Mouse (Mus musculus) thymus, postnatal 0 days (tissue): ENCODE measurements around the gene Prkn. TPM values are rescaled to one million over a fixed set of nuclear protein-coding genes. Genes with fewer than 3 reads are reported as not detected.

Experiments
- DNase-seq: peaks from one replicate; pipeline ENCODE4 v3.0.0-alpha.2; 2015; ENCODE audit warnings: low spot score
- polyA plus RNA-seq: library from polyadenylated mRNA; unstranded; fragments of >200 nt; fragmentation: Nextera tagmentation; extraction: Ambion mirVana; gene quantifications from 2 replicates; pipeline ENCODE4 v1.2.1, GENCODE M21; 2015

Prkn gene
- polyA plus RNA-seq, 1 experiment from 2014 or later: 2.1 TPM

DNA sequence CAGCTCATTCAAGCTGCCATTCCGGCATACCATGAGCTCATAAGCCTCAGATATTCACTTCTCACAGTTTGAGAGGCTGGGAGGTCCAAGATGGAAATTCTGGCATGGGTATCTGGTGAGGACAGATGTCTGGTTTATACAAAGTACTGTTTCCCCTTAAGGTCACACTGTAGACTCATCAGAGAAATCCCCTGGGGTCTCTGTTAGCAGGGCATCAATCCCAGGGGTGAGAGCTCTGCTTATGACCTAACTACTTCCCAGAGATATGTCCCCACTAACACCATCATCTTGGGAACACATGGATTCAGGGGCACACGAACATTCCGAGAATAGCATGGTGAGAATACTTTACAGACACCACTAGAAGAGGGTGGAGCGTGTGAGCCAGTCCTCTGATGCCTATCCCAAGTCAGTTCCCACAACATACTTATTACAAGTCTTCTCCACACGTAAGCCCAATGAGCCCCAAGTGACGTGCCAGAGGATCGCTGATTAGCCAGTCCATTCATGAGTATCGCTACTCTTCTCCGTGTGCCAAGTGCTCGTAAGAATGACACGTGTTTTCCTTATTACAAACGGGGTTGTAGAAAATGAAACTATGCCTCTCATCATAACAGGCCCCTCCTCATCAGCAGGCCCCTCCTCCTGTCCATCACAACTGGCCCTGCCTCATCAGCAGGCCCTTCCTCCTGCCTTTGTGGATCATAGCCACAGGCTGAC lies 895.1 kb downstream of the Prkn start:
- no peak for DNase-seq

DNA sequence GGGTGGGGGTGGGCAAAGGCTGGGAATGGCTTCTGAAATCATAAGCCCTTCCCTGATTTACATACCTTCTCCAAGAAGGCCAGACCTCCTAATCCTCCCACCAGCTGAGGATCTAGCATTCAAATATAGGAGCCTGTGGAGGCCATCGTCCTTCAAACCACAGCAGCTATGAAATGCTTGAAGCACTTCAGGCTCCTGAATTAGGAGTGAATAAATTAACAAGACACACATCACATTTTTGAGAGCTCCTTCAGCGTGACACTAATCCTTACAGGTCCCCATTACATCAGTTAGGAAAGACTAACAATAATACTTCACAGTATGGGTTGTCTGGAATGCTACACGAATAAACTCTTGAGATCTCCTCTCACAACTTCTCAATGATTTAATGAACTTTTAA lies 896.3 kb downstream of the Prkn start:
- DNase-seq: no peak

DNA sequence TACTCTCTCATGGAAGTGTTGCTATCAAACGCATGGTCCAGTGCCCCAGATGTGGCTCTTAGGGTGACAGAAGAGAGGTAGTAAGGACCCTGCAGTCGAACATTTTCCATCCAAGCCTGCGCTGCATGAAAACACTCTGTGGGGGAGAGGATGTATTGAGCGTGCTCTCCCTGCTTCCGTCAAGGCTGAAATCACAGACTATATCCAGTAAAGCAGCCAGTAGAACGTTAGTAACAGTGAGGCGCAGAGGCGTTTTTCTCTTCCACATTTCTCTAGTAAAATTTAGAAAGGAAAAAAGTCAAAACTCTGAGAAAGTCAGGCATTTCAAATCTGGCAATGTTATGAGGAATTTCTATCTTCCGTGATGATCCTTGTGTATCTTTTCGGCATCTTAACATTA lies 897.7 kb downstream of the Prkn start:
- no peak for DNase-seq

DNA sequence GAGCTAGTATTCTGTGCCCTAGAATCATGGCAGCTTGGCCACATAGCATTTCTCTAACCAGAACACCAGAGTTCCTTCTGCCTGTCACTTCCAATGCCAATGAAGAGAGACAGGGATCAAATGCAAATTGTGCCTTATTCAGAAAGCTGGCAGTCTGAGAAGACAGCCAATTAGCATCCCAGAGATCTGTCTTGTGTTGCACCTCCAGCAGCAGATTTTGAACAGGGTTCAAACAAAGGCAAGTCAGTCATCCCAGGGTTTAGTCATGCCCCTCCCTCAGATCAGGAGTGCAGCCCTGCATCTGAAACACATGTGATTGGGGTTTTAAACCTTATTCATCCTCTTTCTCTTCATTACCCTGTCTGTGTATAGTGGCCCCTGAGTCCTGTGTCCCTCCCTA lies 900.5 kb downstream of the Prkn start:
- no peak for DNase-seq

DNA sequence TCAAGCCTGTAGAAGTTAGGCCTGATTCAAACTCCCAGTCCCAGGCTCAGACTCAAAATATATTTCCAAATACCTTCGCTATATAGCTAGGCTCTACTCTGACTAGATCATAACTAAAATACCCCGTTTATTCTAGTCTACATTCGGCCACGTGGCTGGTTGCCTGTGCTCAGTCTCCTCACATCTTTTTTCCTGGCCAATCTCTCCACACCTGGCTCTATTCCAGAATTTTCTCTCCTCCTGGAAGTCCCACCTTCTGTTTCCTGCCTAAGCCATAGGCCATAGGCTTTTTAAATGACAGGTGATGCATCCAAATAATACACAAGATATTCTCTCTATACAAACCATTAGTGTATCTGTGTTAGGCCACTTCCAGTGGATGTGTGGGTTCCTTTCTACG lies 901.0 kb downstream of the Prkn start:
- no peak for DNase-seq

DNA sequence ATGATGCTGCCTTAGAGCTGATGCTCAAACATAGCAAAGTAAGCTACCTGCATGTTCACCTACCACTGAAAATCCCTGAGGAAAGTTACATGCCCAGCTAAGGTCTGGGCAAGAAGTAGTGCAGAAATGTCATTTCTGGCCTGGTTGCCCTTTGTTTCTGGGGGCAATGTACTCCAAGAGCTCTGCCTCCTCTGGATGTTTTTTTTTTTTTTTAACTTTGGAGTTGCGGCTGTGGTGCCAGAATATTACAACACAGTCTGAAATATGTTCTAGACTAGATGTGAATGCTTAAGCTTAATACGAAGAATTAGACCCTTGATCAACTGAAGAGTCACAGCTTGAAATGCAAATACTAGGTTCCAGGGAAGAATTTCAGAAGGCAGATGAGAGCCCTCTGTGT lies 911.1 kb downstream of the Prkn start:
- no peak for DNase-seq

DNA sequence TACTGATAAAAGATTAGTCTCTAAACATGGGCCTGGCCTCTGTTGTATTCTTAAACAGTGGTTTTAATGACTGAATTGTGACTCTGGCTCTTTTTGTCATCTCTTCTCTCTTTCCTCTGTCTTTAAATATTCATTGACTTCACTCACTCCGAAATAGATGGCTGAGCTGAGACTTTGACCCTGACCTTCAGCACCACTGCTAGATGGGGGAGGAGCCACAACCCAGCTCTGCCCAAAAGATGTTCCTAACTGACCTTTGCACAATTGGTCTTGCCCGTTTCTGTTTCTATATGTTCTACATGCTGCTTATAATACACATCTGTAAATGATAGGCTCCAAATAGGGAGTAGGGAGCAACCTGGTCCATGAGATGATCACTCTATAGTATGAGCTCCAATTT lies 912.5 kb downstream of the Prkn start:
- no peak for DNase-seq

DNA sequence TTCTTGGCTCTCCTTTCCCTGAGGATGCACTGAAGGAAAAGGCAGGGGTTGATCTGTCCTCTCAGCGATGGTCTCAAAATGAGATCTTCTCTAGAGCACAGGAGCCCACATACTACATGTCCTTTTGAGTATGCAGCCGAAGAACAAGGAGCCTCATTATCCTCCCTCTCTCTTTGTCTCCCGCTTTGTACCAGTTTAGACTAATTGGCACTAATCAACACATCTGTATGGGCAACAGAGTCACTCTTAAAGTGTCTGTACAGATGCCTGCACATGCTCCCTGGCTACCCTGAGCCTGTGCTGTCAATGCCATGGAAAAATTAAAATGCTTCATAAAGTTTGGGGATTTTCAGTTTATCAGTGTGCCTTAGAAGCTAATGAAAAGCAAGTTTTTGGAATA lies 924.9 kb downstream of the Prkn start:
- DNase-seq: no peak

DNA sequence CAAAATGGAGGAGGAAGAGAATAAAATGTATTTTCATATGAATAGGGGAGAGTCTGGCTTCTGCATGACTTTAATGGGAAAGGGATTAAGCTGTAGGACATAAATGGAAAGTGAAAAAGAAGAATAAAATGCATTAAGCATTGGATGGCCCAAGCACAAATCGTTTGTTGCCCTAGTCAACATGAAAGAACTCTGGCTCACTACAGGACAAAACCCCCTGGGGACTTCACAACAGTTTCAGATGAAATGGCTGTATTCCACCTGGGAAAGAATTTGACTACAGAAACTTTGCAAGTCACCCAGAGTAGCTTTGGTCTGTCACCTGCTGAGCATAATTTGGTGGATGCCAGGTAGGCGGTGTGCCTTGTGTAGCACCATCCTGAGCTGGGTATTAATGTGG lies 925.4 kb downstream of the Prkn start:
- DNase-seq: no peak

DNA sequence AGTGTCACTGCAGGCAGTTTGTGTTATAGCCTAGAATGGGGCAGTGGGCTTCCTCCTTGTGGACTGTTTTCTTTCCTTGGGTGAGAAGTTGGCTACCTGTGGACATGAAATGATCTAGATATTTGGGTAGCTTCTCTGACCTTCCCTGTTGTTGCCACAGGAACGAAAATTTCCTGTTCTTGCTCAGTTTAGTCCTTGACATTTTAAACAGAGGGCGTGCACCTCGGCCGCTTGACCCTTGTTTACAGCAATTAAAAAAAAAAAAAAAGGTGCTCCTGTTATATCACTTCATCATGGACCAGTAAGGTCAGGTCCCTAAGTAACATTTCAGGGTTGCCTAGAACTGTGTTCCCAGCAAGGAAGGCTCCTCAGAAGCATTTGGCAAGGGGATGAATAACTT lies 927.1 kb downstream of the Prkn start:
- DNase-seq: no peak

DNA sequence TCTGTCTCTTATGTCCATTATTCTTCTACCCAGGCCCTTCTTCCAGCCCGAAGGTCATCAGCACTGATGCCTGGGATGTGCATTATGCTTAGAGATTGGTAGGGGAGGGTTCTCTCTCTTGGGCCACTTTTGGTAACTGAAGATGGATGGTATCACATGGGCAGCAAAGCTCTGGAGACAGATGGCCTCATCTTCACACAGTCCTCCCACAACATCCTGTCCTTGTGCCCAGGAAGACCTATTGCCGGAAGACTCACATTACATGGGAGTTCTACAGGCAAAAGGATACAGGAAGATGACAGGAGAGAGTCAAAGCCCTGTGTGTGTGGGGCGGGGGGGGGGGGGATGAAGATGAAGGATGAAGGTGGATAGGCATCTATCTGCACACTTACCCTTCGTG lies 928.2 kb downstream of the Prkn start:
- no peak for DNase-seq

DNA sequence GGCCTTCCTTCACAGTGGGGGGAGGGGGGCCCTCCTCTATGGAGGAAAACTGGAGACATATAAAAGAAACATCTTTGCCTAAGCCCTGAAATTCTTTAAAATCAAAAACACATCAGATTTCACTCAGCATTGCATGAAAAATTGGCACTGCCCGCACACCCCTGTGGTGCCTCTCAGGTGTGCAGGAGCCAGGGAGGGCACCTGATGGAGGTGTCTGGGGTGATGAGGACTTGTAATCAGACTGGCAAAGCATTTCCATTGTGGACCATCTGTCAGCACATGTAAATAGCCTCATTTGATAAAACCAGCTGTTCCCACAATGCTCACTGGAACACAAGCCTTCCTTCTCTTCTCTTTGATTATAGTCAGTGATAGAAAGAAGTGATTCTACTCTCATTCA lies 928.8 kb downstream of the Prkn start:
- no peak for DNase-seq

DNA sequence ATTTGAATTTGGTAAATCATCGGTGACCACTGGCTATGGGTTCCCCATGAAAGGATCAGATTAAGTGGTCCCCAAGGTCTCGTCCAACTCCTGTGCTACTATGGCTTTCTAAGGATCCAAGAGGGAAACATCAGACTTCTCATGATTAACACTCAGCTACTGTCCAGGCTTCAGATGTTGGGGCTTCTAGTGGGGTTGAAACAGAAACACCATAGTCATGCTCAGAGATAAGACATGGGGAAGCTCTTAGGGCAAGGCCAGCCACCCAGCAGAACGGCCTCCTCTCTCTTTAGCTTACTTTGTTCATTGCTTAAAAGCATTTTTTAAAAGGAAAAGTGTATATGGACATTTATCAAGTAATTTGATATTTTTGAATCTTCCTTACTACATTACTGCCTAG lies 929.3 kb downstream of the Prkn start:
- DNase-seq: no peak

DNA sequence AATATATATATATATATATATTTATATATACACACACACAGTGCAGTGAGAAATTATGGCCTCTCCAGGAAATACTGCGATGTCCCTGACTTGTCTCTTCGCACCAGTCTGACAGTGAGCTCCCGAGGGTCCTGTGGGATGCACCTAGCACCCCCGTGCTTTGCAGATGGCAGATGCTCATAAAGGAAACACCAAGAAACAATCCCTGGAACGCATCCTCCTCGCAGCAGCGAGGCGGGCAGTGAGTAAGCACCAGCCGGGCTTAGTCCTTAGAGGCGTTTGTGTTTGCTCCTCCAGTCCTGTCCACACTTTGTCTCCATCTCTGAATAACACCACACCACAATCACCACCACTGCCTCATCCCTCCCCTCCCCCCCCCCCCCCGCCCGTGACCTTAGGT lies 939.4 kb downstream of the Prkn start:
- no peak for DNase-seq

DNA sequence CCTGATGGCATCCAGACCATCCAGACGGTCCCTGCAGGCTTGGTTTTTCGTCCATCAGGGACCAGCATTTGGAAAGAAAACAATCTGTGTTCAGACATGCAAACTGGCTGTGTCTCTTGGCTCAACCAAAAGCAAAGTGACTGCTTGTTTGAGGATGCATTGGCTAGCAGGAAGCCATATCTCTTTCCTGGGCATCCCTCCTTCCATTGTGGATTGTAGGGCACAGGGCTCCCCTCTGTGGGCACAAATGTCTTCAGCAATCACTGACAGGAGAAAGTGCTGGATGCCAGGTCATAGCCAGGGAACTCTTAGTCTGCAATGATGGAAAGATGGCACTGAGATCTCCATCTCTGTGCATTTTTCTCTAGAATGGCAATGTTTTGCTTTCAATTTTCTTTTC lies 939.8 kb downstream of the Prkn start:
- DNase-seq: no peak

DNA sequence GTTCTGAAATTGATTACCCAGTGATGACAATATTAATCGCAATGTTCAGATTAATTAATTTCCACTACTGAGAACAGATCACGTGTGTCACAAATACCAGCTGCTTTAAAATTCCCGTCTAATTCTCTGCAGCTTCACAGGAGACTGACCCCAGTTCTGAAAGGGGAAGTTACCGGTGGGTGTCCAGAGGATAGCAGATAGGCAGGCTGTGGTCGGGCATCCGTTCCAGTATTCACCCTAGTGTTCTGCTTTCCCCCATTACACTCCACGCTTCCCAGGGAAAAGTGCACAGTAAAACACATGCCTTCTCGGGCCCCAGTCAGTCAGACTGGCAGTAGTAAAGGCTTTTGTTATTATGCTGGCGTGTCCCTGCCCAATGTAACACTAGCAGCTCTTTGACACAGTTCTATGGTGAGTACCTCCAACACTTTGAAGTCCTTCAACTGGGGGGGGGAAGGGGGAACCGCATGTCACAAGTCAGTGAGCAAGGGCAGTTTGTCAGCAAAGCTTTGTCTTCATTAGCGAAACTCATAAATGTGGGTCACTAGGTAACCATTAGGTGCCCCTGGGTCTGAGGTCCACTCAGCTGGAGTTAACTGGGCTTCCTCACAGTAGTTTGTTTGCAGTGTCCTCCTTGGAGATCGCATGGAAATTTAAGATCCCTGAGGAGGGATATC lies 940.8 kb downstream of the Prkn start:
- no peak for DNase-seq

DNA sequence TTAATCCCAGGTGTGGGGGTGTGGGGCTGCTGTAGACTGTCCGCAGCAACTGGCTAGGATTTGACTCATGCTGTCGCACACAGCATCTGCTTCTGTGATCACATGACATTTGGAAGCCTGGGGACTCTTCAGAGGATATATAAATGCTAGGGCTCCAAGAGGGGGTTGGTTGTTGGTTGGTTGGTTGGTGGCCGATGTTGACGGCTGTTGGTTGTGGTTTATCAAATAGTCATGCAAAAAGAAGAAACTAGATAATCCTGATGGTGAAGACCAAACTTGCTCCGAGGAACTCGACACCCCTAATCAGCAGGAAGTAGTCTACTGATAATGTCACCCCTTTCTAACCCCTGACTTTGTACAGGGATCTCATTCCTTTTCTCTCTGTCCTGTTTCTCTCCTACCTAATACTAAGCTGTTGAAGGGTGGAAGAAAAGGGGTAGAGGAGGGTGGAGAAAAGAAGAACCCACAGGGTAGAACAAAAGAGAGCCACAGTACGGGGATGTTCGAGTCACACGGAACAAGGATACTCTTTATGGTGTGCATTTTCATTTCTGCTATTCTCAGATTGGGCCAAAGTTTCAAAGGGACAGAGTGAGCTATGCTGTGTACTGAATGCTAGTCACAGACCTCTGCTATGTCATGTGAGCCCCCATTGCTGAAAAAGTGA lies 948.2 kb downstream of the Prkn start:
- no peak for DNase-seq

DNA sequence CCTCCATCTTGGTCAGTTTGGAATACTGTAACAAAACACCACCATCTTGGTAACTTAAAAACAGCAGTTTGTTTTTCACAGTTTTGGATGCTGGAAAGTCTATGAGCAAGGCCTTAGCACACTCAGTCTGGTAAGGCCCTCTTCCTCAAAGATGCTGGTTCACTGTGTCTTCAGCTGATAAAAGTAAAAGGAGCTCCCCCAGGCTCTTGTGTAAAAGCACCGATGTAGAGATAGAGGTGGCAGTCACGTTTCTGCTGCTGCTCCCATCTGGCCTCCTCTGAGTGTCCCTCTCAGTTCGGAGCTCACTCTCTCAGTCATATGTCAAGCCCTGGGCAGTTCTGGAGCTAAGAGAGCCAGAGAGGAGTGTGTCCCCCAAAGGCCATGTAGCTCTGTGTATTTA lies 955.8 kb downstream of the Prkn start:
- no peak for DNase-seq

DNA sequence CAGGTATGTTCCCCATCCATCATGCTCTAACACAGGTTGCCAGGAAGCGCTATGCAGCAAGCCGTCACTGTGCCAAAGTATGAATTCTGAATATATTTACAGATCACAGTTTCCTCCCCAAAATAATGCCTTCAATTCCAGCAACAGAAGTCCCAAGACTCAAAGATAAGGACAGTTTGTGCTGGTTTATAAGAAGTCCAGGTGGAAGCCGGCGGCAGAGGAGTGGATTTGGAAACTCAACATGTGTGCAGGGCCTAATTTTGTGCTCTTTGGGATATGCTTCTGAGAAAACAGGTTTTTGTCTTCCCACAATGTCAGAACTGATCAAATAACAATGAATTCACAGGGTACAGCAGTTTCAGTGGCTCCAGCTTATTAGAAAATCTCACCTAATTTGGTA lies 961.0 kb downstream of the Prkn start:
- no peak for DNase-seq

DNA sequence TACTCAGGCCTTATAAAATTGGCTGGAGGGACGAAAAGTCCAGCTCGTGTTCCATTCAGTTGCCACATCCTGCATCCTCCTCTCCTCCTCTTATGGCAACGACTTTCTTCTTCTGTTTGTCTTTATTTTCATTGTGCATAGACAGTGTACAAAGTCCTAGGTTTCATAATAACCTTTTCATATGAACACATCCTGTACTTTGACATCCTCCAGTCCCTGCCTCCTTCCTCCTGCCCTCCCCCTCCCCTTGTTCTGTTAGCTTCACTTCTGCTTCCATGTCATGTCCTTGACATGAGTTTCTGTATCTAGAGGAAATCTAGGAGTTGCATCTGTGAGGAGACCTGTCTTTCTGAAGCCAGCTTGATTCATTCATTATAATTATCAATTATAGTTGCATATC lies 967.1 kb downstream of the Prkn start:
- DNase-seq: no peak

DNA sequence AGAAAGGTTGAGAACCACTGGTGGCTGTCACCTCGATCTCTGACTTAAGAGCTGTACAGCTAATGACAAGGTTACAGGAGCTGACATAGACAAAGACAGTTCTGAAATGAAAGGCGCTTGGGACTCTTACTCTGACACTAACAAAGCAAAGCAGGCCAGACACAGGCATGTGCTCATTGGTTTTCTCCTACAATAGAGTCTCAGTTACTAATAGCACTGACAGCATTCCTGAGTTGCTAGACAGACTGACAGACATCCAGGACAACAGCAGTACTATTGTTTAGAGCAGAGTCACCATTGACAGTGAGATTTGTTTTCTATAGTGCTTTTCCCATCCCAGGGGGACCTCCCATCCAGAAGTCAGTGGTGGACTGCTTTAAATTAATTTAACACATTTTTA lies 977.7 kb downstream of the Prkn start:
- no peak for DNase-seq

DNA sequence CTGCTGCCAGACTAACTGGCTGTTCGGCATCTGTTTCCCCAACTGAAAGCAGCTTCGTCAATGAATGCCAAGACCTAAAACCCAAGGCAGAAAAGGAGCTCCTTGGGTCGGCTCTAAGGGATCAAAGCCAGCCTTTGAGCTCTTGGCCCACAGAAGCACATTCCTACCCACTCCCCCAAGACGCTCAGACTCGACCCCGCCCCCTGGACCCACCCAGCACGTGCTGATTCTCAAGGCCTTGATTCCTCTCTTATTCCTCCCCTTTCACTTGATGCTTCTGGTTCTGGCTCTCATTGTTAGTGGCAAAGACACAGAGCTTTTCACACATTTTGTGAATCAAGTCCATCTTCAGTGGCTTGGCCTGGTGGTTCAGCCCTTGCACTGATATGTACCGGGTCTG lies 979.3 kb downstream of the Prkn start:
- no peak for DNase-seq

DNA sequence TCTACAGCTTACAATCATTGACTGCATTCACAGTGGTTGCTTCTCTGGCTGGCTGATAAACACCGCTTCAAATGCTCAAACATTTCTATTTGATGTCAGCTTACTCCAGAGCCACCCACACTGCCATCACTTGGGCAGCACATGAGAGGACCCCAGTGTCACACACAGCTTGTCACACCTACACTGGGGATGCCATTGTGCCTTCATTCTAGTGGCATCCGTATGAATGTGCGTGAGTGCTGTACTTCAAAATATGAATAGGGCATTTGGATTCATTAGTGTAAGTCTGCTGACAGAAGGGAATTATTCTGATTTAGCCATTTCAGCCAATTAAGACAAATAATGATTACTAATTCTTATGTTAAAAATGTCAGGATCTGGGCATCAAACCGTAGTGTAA lies 980.6 kb downstream of the Prkn start:
- DNase-seq: no peak
